Mouse (Mus musculus): ENCODE measurements around the gene Dnajc28. TPM values are rescaled to one million over a fixed set of nuclear protein-coding genes. Genes with fewer than 3 reads are reported as not detected.

Dnajc28 gene
- polyA plus RNA-seq (2012; rRNA removed): 3.1 and 3.2 TPM in 2 replicates

GRCm38 (mm10) chr16:91618511-91619501 is at the start of gene Dnajc28:
Dnajc28 (minus strand) TSS chr16:91619026.

GRCm38 (mm10) chr16:91647461-91648219 is 28.8 kb upstream of the Dnajc28 start, which contains the start of gene Son:
Son (plus strand) TSS chr16:91647506.

GRCm38 (mm10) chr16:91646681-91647419 is 28.0 kb upstream of the Dnajc28 start, which contains the start of gene Gart:
Gart (minus strand) TSS chr16:91646952.

GRCm38 (mm10) chr16:91597672-91598010 is 21.2 kb downstream of the Dnajc28 start, which contains the start of gene Tmem50b:
Tmem50b (minus strand) TSS chr16:91597800.

Other genes with a start within 250 kb of the Dnajc28 start
- gene Ifnar2, start 246.2 kb downstream of the Dnajc28 start, polyA plus RNA-seq (2012; rRNA removed): 27.1 and 27.7 TPM in 2 replicates
- gene Gm21970, start 227.3 kb downstream of the Dnajc28 start, polyA plus RNA-seq (2012; rRNA removed): not detected in 2 replicates
- 8.1 and 8.6 TPM in 2 replicates for gene Il10rb, start 212.9 kb downstream of the Dnajc28 start, polyA plus RNA-seq (2012; rRNA removed)
- 48.8 and 49.5 TPM in 2 replicates for gene Ifnar1, start 133.8 kb downstream of the Dnajc28 start, polyA plus RNA-seq (2012; rRNA removed)
- gene Ifngr2, start 72.0 kb downstream of the Dnajc28 start, polyA plus RNA-seq (2012; rRNA removed): 53.2 and 60.4 TPM in 2 replicates
- 73.0 and 77.9 TPM in 2 replicates for gene Tmem50b, start 21.2 kb downstream of the Dnajc28 start, polyA plus RNA-seq (2012; rRNA removed)
- 36.6 and 39.0 TPM in 2 replicates for gene Gart, start 27.9 kb upstream of the Dnajc28 start, polyA plus RNA-seq (2012; rRNA removed)
- 316 and 343 TPM in 2 replicates for gene Son, start 28.5 kb upstream of the Dnajc28 start, polyA plus RNA-seq (2012; rRNA removed)
- gene Donson, start 69.7 kb upstream of the Dnajc28 start, polyA plus RNA-seq (2012; rRNA removed): 50.7 and 57.3 TPM in 2 replicates
- gene Cryzl1, start 109.9 kb upstream of the Dnajc28 start, polyA plus RNA-seq (2012; rRNA removed): 99.4 and 103 TPM in 2 replicates
- gene Itsn1, start 110.3 kb upstream of the Dnajc28 start, polyA plus RNA-seq (2012; rRNA removed): 59.4 and 64.2 TPM in 2 replicates